Mouse (Mus musculus) ovary, postnatal 10 days (tissue): ENCODE data around the gene Cps1.

Experiments
- DNase-seq: peaks from one replicate; pipeline ENCODE4 v3.0.0; 2022; ENCODE audit warnings: low spot score

Cps1 gene

DNA sequence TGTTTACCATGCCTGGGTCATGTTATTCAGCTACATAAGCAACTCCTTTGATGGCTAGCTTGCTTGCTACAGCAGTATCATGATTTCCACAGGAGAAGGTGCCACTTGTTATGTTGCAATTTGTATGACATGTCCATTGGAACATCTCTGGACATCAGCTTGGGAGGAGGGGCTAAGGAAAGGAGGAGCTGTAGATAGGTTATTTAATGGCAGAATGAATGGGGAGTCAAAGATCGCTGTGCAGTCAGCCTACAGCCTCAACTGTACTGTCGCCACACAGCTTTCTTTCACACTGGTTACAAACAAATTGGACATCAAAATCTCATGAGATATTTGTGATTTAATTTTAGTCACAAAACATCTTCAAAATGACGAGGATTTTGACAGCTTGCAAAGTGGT is at the start of gene Cps1:
Gene Cps1, plus strand, starts transcription at position 230 of the 400 bp plus-strand sequence.
- no peak for DNase-seq

DNA sequence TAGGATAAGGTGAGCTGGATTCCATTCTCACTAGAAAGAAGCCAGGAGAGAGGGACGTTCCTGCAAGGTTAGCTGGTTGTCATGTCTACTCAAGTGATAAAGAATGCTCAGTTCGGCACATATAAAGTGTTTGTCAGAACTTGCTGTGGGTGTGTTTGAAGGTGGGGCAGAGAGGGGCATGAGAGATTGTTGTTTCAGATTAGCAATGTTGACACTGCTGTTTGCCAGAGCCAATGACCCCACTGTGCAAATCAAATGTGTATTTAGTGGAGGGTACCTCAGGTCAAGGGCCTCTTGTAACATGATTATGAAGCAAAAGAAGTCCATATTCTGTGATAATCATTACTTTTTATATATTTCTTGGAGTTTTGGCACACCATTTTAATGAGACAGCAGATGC is 45.1 kb upstream of the Cps1 start:
- no peak for DNase-seq

- DNase-seq: no peak
These were observed 44.2 kb upstream of the Cps1 start for GRCm38 (mm10) chr1:67078666-67079065.

DNA sequence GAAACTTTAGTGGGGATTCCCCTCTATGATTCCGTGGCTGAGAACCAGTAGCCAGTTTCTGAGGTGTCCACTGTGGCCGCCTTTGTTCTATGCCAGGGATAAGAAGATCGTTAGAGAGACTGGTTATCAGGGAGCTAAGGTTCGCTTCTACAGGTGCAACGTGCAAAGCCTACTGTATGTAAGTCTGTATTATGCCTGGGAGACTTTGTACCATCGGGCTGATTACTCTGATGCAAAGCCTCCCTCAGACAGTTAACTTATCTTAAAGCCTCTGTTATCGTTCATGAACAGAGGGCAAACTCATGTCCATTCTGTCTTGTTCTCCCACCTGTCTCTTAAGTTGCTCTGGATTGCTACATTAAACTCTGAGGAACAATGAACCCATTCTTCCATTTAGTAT is 43.7 kb upstream of the Cps1 start:
- no peak for DNase-seq

DNA sequence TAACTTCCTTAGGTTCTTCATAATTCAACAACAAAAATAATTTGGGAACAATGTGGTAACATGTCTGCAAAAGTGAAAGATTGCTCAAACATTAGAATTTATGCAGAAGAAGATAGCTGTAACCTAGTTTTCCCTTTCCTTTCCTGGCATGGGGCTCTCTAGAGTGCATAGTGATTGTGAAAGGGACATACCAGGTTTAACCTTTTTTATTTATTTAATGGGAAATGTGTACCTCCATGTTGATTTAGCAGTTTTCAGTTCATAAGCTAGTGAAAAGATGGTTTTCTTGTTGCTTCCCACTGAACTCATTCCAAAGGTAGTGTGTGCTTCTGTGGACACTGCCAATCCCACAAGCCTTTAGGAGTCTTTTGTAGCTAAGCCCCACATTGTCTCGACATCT is 30.4 kb upstream of the Cps1 start:
- DNase-seq: no peak

DNA sequence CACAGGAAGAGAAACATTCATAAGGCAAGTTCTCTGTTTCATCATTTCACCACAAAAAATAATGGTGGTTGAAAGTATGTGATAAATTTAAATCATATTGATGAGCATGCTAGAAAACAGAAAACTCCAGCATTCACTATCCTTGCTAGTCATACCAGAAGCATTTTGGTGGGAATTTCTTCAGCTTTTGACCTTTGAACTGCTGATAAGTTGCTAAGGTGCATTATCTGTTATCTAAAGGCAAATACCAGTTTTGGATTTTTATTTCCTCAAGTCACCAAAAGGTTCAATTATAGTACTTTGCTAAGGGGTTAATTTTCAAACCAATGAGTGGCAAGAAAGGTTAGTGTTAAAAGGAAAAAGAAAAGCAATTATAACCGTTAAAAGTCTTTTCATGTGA is 23.6 kb upstream of the Cps1 start:
- no peak for DNase-seq

DNA sequence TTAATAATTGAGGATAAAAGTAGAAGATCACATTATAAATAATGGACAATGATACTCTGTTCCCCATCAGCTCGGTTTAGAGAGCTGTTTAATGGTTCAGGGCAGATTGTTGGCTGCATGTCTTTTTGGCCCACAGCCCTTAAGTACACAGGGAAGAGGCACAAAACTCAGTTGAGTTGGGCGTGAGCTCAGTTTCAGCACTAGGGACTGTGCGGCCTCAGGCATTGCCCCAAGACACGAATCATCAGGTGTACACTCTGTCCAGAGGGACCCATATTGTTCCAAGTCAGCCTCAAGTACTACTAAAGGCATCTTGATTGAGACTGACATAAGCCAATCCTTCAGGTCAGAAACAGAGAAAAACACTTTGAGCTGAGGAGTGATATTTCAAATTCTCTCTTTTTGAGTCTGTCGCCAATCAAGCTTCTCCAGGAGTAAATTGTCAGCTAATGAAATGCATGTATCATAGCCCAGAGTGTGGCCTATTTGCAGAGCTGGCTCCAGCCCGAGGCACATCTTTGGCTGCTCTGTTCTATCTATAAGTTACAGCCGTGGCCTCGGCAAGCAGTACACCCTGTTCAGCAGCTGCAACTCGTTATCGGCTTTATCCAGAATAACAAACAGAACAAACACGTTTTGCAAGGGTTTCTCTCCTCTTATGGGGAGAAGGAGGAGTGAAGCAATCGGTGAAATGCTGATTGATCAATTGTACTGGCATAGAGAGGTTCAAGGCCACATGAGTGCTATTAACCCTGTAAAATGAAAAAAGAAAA is 19.2 kb upstream of the Cps1 start:
- no peak for DNase-seq

GRCm38 (mm10) chr1:67111621-67112298 is 11.1 kb upstream of the Cps1 start:
- no peak for DNase-seq

DNA sequence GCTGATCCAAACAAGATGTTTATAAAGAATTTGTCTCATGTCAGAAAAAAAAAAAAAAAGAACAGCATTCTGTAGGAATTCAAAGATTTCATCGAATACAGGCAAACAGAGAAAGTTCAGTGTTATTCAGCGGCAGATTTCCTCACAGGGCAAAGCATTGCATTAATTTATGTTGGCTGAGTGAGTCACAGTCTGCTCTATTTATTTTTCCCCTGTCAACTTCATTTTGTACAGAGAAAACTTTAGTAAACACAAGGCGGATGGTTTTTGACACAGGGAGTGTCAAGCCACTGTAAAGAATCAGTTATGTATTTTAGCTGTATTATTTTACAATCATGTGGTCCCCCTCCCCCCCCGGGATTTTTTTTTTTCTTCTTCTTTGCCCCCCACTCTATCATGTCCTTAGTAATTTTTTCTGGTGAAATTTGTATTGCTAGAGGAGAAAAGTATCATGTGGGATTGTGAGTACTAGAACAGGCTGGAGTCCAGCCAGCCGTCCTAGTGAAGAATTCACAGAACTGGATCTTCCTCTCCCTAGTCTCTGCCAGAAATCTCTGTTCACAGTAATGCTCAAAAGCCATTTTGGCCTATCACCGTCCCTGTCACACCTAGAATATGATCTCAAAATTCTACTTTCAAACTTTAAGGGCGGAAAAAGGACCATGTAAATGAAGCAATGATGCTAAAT is 9.3 kb upstream of the Cps1 start:
- no peak for DNase-seq

DNA sequence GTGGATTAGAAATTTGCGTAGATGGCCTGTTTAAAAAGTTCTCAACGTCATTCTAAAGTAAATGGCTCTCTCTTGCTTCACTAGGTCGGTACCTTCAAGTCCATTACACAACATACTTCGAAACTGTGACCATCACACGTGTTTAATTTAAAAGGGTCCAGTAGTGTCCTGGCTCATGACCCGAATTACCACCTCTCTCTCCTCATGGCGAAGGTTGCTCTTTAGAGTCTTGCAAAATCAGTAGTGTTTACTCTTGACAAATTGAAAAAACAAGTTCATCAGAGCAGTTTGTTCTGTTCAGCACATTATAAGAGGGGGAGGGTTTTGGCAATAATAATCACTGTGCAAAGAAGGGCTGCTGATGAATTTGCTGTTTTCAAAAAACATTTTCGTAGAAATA is 6.3 kb upstream of the Cps1 start:
- no peak for DNase-seq

DNA sequence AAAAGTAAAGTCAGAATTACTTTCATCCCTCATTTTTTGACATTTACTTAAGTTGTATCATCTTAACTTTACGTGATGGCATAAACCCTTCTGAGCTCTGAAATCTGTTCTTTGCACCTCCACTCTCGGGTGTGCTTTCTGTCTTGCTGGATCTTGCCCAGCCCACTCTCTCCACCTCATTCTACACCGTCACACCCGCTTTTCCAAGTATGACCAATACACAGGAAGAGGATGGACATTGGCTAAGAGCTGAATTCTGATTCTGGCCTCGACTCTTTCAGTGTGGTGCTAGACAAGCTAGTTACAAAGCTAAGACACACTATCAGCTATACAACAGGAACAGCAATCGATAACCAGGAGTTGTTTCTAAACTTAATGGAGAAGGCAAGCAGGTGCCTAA is 5.0 kb upstream of the Cps1 start:
- no peak for DNase-seq

DNA sequence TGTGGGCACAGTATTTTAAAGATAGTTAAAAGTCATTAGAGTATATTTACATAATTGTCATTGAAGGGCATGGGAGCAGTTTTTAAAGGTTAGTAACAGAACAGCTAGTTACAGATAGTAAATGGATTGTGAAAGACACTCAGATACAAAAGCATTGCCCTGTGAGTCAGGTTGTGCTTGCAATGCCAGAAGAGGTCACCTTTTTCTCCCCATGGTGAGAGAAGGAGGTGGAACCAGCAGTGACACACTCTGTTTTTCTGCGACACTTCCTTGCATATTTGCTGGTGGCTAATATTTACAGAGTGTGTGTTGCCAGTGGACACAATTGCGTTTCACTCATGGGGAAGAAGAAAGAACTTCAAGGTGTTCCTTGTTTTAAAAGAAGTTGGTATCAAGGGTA is 2.6 kb downstream of the Cps1 start:
- DNase-seq: no peak

- DNase-seq: no peak
These were observed 21.1 kb downstream of the Cps1 start for GRCm38 (mm10) chr1:67143939-67144338.

GRCm38 (mm10) chr1:67151246-67151645 is 28.4 kb downstream of the Cps1 start:
- no peak for DNase-seq

DNA sequence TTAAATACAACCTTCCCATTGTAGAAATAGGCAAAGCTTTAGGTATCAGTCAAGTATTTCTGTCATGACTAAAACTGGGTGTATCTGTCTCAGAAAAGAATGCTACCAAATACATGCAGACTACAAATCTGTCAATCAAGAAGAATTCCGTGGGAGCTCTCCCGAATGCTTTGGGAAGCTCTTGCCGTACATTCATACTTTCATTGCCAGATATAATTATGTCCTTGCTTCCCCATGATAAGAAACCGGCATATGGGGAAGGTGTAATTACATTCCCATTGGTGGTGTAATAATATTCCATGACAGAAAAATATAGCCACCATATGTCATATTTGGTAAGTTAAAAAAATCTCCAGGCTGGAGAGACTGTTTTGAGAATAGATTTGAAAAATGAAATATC is 44.5 kb downstream of the Cps1 start:
- no peak for DNase-seq

GRCm38 (mm10) chr1:67181165-67181564 is 58.3 kb downstream of the Cps1 start:
- DNase-seq: peak; percentile 10

DNA sequence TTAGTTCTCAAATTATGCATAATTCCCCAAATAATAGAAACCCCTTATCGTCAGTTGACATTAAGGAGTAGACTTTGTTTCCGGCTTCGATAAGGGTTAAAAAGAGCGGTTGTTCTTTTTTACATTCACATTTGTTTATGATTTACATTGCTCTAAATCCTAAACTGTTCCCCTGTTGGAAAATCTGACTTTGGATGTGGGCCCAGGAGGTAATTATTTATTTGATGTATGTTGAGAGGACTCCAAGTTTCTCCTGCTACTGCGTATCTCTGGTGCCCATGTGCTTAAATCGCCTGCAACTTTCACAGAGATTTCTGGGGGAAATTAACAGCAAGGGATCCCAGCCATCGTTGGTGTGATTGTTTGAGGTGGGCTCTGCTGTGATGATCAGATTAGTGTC is 59.4 kb downstream of the Cps1 start:
- no peak for DNase-seq

DNA sequence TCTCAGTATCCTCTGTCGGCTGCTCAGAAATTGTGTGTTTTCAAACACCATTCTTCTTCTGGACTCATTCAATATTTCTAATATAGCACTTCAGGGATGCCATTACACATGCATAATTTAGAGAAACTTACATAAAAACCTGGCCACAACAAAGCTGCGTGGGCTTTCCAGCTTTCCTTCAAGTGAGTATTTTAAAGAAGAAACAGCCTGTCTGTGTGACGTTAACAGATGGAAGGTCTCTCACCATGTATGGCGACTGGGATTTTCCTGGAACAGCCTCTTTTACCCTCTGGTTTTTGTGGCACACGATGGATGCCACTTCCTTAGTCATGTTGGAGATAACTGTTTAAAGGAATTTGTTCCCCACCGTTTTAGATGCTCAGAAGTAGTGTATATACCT is 60.7 kb downstream of the Cps1 start:
- no peak for DNase-seq

- DNase-seq: no peak
These were observed 61.3 kb downstream of the Cps1 start for GRCm38 (mm10) chr1:67184134-67184533.

DNA sequence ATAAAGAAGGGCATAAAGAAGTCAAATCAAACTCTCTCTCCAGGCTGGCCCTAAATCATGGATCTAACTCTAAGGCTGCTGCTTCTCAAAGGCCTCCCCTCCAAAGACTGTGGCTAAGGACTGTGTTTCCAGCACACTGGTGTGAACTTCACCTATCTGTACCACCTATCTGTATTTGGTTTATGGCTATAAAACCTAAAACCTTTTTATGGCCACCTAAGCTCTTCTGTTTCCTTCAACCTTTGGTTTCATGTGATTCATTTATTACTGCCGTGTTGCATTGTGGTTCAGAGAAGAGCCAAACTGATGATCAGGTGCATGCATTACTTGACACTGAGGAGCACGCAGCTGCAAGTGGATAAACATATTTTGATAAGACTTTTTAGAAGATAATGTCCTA is 74.5 kb downstream of the Cps1 start:
- DNase-seq: no peak

GRCm38 (mm10) chr1:67218339-67218944 is 95.6 kb downstream of the Cps1 start:
- no peak for DNase-seq

- no peak for DNase-seq
These were observed 100.8 kb downstream of the Cps1 start for GRCm38 (mm10) chr1:67223666-67224065.

DNA sequence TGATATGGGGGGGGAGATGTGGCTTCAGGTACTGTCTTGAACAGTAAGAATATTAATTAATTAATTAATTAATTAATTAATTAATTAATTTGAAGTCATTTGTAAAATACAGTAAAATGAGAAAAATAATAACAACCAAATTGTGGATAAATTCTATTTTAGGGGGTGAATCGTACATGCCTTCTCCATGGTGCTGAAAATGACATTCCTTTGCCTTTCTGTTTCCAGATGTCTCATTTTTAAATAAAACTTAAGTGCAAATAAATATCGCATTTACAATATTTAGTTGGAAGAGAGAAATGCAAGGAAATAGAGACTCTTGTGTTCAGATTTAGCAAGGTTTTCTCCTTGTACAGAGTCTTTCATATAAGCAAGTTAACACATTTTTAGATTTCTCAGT is 112.0 kb downstream of the Cps1 start:
- DNase-seq: no peak
